Mouse (Mus musculus) embryonic fibroblast, embryonic 13.5 days (primary cell): ENCODE results near the gene Rab6b. TPM values are rescaled to one million over a fixed set of nuclear protein-coding genes. Genes with fewer than 3 reads are reported as not detected.

Experiments
- H3K27ac ChIP-seq: 2 replicates; pipeline ENCODE4 v1.5.1; 2012; ENCODE audit warnings: low read length, control low read depth, inconsistent platforms; ENCODE audit not compliant: insufficient read depth
- H3K4me1 ChIP-seq: 2 replicates; pipeline ENCODE4 v1.6.1; 2011; ENCODE audit warnings: low read length; ENCODE audit not compliant: control insufficient read depth, insufficient read depth
- H3K4me3 ChIP-seq: 2 replicates; pipeline ENCODE4 v1.5.1; 2011; ENCODE audit warnings: mild to moderate bottlenecking, control low read depth, low read length; ENCODE audit not compliant: insufficient read depth
- CTCF ChIP-seq: IDR thresholded peaks from 2 replicates; pipeline ENCODE4 v1.5.1; 2011; ENCODE audit warnings: mild to moderate bottlenecking, control low read depth, low read length, moderate library complexity, borderline replicate concordance; ENCODE audit not compliant: insufficient read depth
- POLR2A ChIP-seq: IDR thresholded peaks from 2 replicates; pipeline ENCODE4 v1.6.1; 2011; ENCODE audit warnings: low read depth, mild to moderate bottlenecking, control low read depth, low read length, moderate library complexity
- polyA plus RNA-seq: library from polyadenylated mRNA; stranded (reverse); fragments of >200 nt; gene quantifications from 2 replicates; pipeline ENCODE4 v1.2.4, GENCODE M21; 2011; ENCODE audit warnings: low read depth; ENCODE audit not compliant: missing spikeins, insufficient read length

Rab6b gene
- polyA plus RNA-seq, 1 experiment: 1.7 TPM

DNA sequence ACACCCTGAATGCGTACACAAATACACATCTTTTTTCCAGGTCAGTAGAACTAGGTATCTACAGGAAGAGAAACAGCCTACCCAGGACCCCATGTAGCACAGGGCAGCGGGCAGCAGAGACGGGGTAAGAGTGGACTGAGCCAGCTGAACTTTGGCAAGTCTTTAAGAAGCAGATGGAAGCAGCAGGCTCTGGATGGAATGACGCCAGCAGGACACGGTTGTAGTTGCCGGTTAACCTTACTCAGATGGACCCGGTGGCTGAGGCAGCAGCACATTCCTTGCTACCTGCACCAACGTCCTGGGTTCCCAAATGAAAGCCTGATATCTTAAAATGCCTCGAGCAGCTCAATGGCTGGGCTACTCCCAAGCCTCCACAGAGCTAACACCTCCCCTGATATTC lies 75.2 kb downstream of the Rab6b start:
- H3K4me1 ChIP-seq: no peaks in the 10 kb centered on the region
- no peak overlapping the region for H3K27ac ChIP-seq
- TF ChIP-seq POLR2A: no peak
- no peak for TF ChIP-seq CTCF
- H3K4me3 ChIP-seq: no peak overlapping the region

DNA sequence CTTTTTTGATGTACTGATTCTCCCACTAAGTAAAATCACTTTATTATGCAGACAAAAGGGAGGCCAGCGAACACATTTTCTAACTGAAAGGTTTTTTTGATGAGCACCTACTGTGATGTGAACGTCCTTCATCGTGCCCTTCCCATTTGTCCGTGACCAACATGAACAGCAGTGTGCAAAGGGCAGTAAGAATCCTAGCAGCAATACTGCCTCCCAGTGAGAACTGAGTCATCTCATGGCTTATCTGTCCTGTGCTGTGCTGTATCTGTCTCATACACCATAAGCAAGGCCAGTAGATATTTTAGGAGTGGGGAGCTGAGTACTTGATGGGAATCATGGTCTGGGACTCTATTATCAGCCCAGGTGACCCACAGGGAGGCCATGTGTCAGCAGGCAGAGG lies 76.8 kb downstream of the Rab6b start:
- TF ChIP-seq CTCF (no peak), POLR2A (no peak)
- Histone ChIP-seq H3K4me1 (no peaks in the 10 kb centered on the region), H3K4me3 (no peak overlapping the region), H3K27ac (no peak overlapping the region)

DNA sequence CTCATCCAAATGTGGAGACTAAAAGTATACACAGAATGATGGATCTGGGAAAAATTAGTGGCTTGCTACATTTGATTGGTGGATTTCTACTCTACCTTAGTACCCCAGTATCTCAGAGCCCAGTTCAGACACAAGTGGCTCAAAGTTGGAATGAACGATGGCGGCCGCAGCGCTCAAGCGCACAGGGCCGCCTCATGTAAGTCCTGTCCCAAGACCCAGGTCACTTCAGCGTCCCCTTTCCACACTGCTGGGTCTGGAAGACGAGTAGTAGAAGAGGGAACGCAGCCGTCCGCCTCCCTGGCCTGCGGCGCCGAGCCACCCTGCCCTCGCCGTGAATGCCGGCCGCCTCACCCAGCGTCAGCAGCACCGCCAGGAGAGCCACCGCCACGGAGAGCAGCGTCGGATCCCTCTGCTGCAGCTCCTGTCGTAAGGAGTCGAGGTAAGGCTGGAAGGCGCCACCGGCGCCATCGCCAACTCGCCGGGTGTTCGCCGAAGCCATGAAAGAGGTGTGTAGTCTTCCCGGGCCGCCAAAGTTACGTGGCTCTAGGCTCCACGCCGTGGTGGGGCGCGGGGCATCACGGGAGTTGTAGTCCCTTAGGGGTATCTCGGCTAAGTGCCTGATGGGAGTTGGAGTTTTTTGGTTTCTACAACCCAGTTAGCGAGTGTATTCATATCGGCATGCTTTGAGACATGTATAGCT lies 90.1 kb downstream of the Rab6b start, which contains the start of gene Srprb:
Gene Srprb (minus strand): TSS at position 577 of the 700 bp plus-strand sequence.
- Histone ChIP-seq H3K4me1 (no peaks in the 10 kb centered on the region), H3K27ac (no peak within 1 kb of the TSS), H3K4me3 (peak within 1 kb of the TSS; percentile 96)
- no peak for TF ChIP-seq CTCF
- TF ChIP-seq POLR2A: peak; percentile 76

DNA sequence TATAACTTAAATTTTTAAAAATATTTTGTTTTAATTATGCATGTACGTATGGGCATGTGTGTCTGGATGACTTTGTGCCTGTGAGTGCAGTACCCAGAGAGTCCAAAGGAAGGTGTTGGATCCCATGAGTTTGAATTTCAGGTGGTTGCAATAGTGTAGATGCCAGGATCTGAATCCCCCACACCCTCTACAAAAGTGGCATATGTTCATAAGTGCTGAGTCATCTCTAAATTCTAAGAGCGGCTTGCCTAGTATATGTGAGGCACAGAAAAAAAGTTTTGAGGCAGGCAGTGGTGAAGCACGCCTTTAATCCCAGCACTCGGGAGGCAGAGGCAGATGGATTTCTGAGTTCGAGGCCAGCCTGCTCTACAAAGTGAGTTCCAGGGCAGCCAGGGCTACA lies 94.2 kb downstream of the Rab6b start:
- H3K27ac ChIP-seq: no peak overlapping the region
- no peaks in the 10 kb centered on the region for H3K4me1 ChIP-seq
- no peak overlapping the region for H3K4me3 ChIP-seq
- TF ChIP-seq POLR2A: no peak
- TF ChIP-seq CTCF: no peak

DNA sequence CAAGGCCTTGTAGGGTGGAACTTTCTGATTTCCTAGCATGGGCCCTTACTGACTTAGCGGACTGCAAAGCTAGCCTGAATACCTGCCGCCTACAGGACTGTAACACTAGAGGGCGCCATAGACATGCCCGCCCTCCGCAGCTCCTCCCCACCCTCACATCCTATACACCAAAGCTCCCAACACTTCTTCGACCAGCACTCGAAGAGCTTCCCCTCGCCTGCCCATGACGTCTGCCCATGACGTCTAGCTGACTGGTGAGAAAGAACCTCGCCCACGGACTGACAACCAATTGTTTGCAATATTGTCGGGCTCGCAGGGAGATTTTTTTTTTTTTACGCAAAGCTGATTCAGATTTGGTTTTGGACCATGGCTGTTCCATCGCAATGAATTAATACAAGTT lies 96.3 kb downstream of the Rab6b start:
- TF ChIP-seq POLR2A (no peak), CTCF (peak; percentile 83)
- no peak overlapping the region for H3K4me3 ChIP-seq
- H3K27ac ChIP-seq: no peak overlapping the region
- H3K4me1 ChIP-seq: no peaks in the 10 kb centered on the region

DNA sequence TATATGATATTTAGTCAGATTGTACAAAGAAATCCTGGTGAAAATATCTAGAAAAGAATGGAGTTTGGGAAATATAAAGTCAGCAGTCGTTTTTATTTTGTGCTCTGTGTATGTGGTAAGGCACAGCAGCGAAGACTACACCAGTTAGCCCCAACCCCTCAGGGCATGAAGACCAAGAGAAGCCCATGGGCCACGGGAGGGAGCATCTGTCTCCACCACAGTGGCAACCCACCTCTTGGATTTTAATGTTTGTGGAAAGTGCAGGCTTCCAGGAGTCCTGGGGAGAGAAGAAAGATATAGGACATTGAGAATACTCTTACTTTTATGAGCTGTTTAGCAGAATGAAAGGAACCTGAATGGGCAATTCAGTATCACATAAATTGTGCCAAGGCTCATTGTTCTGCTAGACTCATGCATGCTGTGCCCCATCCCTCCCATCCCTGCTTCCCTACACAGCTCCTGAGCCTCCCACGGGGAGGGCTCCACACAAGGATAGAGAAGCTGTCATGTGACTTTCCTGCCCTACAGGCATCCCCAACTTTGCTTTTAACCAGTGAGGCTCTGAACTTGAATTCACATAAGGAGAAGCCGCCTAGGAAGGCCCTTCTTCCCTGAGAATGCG lies 97.3 kb downstream of the Rab6b start:
- Histone ChIP-seq H3K27ac (no peak overlapping the region), H3K4me3 (no peak overlapping the region), H3K4me1 (no peaks in the 10 kb centered on the region)
- TF ChIP-seq POLR2A (no peak), CTCF (no peak)

DNA sequence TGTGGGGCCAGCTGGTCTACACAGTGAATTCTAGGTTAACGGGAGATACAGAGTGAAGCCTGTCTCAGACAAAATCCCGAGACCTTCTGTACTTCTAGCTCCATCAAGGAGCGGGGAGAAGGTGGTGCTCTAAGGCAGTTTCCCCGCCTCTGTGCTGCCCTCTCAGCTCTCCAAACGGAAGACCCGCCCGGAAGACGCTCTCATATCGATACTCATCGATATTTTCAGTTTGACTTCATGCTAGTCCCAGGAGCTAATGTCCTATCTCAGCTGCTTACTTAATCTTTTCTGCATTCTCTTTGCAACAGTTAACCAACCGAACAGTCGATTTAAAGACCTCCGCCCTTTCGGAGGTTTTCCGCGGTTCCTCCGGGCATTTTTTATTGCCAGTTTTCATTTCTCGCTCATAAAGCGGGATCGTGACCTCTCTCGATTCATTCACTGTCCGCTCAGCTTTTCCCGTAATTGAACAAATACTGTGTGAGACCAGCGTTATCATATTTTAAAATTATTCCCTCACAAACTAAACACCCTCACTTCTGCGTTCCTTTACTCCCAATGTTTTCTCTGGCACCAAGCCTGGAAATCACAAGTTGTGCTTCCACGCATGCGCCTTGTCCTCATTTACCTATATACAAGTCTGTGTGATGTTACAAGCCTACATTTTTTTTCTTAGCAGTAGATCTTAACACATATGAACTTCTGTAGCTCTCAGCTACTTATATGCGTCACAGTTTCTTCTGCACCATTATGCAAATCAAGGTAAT lies 101.2 kb downstream of the Rab6b start:
- Histone ChIP-seq H3K27ac (no peak overlapping the region), H3K4me1 (no peaks in the 10 kb centered on the region), H3K4me3 (peak overlapping the region; percentile 24)
- no peak for TF ChIP-seq CTCF
- TF ChIP-seq POLR2A: no peak

DNA sequence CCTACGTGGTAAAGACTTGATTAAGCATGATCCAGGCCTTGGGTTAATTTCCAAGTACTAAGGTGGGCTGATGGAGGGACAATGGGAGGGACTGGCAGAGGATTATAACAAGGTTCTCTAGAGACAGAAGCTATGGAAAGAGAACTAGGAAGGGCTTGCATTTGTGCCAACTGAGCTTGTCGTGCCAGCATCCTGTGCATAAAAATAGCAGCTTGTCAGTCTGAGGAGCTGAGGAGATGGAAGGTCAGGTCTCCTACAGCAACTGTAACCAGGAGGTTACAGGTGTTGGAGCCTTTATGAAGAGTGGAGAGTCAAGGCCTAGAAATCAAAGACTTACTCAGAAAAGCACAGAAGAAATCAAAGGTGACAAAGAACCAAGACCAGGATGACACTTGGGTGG lies 102.0 kb downstream of the Rab6b start:
- Histone ChIP-seq H3K4me1 (no peaks in the 10 kb centered on the region), H3K4me3 (no peak overlapping the region), H3K27ac (no peak overlapping the region)
- TF ChIP-seq CTCF (no peak), POLR2A (no peak)

DNA sequence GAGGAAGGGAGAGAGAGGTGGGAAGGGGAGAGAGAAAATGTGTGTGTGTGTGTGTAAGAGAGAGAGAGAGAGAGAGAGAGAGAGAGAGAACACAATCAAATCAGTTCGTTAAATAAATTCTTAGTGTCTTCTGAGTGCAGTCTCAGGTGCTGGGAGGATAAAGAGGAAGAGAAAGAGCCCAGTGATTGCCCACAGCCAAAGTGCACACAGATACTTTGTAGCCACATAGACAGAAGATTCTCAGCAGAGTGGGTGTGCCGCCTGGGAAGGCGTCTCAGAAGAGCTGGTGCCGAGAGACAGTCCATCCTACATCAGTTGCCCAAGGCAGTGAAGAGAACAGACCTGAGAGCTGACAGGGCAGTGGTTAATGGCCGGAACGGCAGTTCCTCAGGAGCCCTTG lies 102.7 kb downstream of the Rab6b start:
- no peak overlapping the region for H3K27ac ChIP-seq
- no peak overlapping the region for H3K4me3 ChIP-seq
- no peaks in the 10 kb centered on the region for H3K4me1 ChIP-seq
- TF ChIP-seq POLR2A (no peak), CTCF (no peak)

DNA sequence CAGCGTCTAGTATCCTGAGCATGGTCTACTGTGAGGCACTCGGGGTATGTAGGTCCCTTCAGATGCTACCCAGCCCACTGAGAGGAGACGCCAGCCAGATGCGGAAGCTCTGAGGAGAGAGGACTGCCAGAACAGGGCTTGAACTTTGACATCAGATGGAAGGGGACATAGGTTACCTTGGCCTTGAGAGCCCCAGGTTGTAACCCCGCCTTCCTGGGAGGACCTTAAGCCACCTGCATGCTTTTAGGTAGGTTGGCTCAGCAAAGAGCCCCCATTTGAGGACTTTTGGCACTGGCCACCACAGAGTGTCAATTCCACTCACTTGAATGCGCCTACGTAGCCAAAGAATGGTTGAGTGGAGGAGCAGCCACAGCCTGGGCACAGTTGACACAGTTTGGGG lies 113.1 kb downstream of the Rab6b start:
- Histone ChIP-seq H3K27ac (no peak overlapping the region), H3K4me1 (no peaks in the 10 kb centered on the region), H3K4me3 (no peak overlapping the region)
- TF ChIP-seq CTCF (no peak), POLR2A (no peak)
